Mouse (Mus musculus) adrenal gland, adult 8-10 months (tissue): ENCODE data around the gene Naa60. TPM values are rescaled to one million over a fixed set of nuclear protein-coding genes. Genes with fewer than 3 reads are reported as not detected.

Experiments
- DNase-seq: peaks from one replicate; pipeline ENCODE4 v3.0.0; 2022
- total RNA-seq, 4 experiments: library from RNA; stranded (reverse); gene quantifications; 2 replicates each; pipeline ENCODE4 v1.2.4; 2022

Gene Naa60
- 100 to 1,000 TPM in 3 of 4 experiments, 10 to 100 TPM in 1; 96.5 to 162 (median 105) TPM for total RNA-seq

DNA sequence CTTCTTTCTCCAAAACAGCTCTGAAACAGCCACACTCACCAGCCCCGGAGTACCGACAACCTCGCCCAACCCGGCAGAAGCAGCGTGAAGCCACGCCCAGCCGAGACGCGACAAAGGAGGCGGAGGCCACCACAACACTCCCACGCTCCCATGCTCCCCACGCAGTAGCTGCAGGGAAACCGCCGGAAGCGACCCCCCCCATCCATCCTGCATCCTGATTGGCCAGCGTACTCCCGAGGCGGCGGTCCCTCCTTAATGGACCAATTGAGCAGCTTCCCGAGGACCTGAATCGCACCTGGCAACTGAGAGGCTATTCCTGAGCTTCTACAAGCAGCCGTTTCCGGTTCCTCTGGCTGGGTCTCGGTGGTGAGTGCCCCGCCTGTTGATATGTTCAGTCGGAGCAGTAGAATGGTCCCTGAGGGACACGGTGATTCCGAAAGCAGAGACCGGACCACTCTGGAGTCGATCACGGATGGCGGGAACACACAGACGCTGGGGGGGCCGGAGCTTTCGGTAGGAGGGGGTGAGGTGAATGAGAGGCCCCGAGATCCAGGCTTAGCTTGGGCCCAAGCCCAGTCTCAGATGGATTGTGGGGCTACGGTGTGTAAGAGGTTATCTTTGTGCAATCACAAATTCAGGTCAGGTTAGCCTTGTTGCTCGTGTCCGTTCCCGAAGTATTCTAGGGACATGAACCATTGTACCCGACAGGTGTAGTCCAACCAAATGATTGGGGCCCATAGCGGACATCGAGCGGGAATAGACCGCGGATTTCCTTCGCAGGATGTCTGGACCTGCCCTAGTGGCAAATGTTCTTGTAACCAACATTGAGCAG is at the start of gene Naa60:
Gene Naa60, plus strand, starts transcription at position 160 of the 832 bp plus-strand sequence.
- DNase-seq = peak; percentile 92

DNA sequence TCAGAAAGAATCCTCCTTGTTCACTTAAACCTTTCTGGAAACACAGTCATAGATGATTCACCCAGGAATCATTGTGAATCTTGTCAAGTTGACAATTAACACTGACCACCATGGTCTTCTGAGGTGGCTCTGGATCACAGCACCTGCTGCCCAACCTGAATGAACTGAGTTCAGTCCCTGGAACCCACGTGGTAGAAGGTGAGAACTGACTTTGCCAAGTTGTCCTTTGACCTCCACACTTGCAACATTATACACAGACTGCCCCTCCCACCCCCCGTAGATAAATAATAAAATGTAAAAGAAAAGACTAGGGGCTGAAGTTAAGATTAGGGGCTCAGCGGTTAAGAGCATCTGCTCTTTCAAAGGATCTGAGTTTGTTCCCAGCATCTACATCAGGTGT is 44.2 kb upstream of the Naa60 start:
- DNase-seq = no peak

DNA sequence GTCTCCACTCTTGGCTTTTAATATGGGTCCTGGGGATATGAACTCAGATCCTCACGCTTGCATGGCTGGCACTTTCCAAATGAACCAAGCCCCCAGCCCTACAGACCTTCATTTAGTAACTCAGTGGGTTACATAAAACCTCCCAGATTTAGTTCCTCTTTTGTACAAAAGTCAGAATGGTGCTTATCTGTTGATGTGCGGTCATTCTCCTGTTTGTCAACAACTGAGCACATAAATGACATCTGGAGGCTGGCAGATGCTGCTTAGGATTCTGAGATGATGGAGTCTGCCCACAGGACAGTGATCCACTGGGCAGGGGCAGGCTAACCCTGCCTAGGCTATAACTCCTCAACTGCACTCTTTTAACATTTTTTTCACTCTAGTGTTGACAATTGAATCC is 42.4 kb upstream of the Naa60 start:
- DNase-seq = no peak

DNA sequence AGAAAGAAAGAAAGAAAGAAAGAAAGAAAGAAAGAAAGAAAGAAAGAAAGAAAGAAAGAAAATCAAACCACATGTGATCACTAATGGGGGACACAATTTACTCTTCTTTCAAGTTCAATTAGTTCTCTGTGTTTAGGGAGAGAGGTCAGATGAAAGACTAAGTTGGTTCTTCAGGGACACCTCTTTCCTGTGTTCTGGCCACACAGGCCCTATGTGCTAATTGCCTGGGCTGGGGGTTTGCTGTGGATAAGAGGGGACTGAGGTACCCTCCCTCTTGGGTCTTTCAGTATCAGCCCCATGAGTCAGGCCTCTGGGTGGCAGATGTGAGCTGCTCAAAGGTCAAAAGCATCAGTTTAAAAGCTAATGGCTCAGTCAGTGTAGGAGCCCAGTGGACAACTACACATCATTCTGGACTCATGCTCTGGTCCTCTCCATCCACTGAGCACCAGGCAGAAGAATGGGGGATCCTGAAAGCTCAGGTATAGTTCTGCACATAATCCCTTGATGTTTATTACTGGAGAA is 41.5 kb upstream of the Naa60 start, which contains the start of gene Olfr15:
Gene Olfr15, plus strand, starts transcription at position 291 of the 522 bp plus-strand sequence.
- DNase-seq = no peak

DNA sequence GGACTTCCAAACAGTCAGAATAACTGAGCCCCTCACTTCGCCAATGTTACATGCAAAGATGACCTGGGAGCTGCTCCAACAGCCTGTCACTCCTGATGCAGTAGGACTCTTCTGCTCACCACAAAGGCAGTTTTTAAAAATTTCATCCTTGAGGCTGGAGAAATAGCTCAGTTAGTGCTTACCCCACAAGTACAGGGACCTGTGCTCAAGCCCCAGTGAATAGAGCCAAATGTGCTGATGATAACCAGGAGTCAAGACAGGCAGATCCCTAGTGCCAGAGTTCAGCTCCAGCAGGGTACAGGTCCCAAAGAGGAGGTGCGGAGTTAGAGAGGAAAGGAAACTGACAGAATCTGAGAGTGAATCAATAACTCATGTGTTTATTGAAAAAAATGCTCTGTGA is 36.7 kb upstream of the Naa60 start:
- no peak for DNase-seq

DNA sequence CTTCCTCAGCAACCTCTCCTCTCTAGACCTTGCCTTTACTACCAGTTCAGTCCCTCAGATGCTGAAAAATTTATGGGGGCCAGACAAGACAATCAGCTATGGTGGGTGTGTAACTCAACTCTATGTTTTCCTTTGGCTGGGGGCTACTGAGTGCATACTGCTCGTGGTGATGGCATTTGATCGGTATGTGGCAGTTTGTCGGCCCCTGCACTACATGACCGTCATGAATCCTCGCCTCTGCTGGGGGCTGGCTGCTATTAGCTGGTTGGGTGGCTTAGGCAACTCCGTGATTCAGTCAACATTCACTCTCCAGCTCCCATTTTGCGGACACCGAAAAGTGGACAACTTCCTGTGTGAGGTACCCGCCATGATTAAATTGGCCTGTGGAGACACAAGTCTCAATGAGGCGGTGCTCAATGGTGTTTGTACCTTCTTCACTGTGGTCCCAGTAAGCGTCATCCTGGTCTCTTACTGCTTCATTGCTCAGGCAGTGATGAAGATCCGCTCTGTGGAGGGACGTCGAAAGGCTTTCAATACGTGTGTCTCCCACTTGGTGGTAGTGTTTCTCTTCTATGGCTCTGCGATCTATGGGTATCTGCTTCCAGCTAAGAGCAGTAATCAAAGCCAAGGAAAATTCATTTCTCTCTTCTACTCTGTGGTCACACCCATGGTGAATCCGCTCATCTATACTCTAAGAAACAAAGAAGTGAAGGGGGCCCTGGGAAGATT is 32.9 kb upstream of the Naa60 start:
- no peak for DNase-seq

DNA sequence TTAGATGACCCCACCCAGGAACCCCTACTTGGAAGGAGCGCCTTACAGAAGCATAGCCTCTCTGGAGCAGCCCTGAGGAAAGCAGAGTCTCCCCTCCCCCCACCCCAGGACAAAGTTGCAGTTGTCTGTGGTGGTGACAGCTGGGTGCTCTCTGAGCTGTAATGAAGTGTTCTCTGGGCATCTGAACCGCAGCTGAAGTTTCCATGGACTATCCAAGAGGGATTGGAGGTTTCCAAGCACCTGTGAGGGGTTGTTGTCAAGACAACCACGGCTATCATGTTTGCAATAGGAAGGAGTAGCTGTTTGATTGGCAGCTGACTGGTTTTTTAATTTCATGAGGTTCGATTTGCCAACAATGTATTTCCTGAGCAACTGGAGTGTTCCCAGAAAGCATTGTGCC is 29.2 kb upstream of the Naa60 start:
- DNase-seq = no peak

DNA sequence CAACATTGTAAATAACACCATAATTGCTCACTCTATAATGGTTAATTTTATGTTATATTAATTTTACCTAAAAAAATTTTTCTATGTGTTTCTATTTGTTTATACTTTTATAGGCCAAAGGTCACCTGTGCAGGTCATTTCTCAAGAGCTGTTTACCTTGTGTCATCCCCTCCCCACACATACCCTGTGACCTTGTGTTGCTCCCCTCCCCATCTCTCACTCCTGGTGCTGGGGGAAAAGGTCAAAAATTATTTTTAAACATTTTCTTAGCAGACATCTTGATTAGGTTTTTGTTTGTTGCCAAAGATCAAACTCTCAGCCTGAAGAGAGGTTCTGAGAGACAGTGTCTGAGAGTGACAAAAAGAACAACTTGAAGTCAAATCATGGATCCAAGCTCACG is 28.4 kb upstream of the Naa60 start:
- no peak for DNase-seq

DNA sequence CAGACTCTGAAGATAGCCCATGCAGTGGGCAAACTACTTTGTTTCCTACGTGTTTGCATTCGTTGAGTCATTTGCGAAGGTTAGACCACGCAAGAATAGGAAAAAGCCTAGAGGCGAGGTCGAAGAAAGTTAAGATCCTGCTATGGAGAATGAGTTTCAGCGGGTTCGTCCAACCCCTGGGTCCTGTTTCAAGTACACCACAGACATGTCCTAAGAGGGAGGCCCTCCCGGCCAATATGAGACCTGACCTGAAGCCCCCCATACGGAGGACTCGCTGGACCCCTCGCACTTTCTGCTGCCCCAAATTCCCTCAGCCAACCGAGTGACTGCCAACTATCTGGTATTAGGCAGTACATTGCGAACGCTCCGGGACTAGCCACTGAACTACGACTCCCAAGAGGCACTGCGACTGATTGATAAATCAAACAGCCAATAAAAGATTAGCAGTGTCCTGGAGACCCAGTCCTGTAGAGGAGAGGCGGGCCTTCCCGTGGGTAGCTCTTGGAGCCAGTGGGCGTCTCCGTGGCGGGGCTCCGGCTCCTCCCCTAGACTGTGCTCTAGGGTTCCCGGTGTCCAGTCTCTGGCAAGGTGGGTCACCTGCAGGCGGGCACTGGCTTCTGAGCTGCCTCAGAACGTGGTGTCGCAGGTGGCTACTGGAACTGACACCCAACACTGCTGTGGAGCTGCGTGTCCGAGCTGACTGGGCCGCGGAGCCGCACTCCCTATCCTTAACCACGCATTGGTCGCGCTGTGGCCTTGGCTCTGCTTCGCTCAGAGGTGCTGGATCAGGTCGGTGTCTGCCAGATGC is 25.3 kb upstream of the Naa60 start, which contains the start of gene Zfp174:
Gene Zfp174, plus strand, starts transcription at position 558 of the 808 bp plus-strand sequence.
- peak; percentile 95 for DNase-seq

DNA sequence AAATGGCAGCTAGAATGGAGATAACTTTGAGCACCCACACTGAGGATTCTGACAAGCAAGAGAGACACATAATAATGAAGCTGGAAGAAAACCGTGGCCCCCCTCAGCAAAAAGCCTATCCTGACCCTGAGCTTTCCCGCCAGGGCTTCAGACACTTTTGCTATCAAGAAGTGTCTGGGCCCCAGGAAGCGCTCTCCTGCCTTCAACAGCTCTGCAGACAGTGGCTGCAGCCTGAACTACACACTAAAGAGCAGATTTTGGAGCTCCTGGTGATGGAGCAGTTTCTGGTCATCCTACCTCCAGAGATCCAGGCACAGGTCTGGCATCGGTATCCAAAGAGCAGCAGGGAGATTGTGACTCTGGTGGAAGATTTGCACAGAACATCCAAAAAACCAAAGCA is 24.3 kb upstream of the Naa60 start:
- DNase-seq = no peak

DNA sequence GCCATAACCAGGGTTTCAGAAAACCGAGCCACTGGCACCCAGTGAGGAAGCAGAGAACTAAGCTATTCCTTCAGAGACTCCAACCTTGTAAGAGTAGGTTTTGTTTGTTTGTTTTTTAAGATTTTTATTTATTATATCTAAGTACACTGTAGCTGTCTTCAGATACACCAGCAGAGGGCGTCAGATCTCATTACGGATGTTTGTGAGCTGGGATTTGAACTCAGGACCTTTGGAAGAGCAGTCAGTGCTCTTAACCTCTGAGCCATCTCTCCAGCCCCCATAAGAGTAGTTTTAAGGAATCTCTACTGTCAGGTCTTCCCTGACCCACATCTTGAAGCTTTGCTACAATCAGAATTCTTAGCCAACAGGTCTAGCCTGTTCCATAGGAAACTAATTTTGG is 23.8 kb upstream of the Naa60 start:
- no peak for DNase-seq

DNA sequence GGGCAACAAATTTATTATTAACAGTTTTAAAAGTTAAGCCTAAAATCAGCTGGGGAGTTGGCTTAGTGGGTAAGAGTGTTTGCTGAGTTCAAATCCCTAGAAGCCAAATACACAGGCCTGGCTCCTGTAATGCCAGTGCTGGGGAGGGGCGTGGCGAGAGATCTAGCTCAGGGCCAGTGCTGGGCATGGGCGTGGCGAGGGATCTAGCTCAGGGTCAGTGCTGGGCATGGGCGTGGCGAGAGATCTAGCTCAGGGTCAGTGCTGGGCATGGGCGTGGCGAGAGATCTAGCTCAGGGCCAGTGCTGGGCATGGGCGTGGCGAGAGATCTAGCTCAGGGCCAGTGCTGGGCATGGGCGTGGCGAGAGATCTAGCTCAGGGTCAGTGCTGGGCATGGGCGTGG is 20.9 kb upstream of the Naa60 start:
- peak; percentile 82 for DNase-seq

DNA sequence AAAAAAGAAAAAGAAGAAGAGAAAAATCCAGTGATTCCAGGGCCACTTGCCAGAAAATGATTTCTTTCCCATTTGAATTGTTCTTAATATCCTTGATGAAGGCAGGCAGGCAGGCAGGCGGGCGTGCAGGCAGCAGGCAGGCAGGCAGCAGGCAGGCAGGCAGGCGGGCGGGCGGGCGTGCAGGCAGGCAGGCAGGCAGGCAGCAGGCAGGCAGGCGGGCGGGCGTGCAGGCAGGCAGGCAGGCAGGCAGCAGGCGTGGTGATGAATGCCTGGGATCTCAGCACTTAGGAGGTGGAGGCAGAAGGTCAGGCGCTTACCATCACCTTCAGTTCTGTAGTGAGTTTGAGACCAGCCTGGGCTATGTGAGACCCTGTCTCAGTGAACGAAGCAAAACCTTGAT is 19.6 kb upstream of the Naa60 start:
- DNase-seq = no peak

DNA sequence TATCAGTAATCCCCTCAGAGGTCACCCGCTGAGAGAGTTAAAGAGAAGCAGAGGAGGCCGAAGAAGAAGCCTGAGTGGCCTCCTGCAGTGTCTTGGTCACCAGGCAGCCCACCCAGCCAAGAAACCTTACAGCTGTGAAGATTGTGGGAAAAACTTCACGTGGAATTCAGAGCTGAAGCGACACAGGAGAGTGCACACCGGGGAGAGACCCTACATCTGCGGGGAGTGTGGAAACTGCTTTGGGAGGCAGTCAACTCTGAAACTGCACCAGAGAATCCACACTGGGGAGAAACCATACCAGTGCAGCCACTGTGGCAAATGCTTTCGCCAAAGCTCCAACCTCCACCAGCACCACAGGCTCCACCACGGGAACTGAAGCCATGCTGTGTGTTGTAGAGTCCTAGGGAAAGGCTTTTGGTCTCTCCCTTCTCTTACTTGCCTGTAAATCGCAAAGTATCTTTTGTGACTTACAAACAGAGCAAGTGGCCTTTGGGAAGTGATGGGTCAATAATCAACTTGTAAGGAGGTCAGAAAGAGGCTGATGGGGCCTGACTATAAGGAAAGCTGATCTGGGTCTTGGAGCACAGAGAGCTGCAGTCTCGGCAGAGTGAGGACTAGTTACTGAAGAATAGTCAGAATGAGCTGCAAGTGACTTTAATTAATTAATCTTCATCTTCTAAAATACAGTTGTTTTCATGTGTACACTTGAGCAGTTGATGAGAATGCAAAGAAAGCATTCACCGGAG is 17.6 kb upstream of the Naa60 start:
- DNase-seq = no peak

DNA sequence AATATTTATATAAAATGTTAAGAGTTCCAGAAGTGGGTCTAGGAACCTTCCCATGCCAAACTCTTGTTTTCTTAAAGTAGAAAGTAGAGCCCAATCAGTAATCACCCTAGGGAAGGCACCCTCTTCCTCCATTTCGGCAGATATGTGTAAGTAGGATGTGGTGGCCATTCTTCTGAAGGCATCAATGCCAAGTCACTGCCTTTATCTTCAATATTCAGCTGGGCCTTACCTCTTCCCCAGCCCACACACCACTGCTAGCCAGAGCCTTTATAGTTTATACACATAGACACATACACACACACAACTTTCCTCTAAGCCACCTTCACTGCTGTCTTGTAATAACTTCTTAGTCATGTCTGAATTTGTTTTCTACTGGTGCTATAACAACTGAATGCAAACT is 16.4 kb upstream of the Naa60 start:
- no peak for DNase-seq

DNA sequence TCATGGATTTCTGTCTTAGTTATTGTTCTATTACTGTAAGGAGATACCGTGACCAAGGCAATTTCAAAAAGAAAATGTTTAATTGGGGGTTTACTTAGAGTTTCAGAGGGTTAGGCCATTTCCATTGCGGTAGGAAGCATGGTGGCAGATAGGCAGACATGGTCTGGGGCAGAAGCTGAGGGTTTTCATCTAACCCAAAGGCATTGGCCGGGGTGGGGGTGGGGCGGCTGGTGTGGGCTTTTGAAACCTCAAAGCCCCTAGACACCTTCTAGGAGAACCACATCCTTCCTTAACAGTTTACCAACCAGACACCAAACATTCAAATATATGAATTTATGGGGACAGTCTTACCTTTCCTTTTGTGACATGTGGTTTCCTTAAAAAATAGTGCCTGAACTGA is 12.9 kb upstream of the Naa60 start:
- DNase-seq = no peak

DNA sequence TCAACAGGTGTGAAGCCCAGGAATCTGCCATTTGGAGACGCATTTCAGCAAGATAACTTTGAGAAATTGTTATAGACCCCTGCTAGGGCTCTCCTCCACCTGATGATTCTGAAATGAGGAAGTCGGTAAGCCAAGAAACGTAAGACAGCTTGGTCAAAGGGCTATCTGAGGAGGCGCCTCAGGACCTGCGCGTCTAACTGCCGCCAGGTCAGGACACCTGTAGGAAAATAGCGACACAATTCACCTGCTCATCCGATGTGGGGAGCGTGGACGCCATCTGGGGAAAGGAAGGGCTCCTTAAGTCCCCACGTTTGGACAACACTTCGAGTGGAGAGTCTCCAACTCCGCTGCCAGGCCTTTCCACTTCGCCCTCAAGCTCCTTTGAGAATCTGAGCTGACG is 360 bp upstream of the Naa60 start:
- no peak for DNase-seq

DNA sequence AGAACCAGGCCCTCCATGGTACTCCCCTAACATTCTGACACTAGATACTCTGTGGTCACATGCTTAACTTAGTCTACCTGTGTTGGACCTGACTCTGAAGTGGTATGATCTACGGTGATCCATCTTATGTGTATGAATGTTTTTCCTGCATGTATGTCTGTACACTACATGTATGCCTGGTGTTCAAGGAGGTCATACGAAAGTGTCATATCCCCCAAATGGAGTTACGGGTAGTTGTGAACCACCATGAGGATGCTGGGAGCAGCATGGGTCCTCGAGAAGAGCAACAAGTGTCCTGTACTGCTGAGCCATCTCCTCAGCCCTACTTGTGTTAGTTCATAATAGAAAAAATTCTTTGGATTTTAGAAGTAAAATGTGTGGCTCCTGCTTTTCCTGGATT is 4.2 kb downstream of the Naa60 start:
- no peak for DNase-seq

DNA sequence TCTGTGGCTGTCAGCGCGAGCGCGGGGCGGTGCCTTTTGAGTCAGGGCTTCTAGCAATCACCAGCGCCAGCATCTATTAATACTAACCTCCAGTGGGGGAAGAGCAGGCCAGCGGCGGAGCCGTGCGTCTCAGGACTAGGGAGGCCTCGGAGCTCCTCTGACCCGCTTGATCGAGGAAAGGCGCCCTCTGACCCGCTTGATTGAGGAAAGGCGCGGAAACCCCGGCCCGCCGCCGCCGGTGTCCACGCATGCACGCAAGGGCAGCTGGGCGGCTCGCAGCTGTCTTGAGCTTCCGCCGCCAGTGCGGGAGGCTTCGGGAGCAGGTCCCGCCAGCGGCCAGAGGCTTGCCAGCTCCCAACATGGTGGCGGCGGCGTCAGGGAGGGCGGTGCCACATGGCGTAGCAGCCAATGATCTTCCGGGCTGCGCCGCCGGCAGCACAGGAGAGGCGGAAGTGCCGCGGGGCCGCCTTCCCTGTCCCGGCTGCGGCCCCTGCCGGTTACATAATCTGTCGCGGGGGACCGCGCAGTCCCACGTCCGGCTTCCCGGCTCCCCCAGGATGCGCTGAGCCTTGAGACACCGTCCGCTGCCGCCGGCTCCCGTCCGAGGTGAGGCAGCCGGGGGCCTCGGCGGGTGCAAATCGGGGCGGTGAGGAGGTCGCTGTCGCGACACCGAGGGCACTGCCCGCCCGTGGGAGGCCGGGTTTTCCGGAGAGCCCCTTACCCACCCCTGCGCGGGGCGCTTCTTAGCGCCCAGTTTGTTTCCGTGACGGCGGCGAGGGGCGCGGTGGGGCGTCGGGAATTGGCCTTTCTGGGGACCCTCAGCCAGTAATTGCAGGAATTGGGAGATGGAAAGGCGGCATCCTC is 12.3 kb downstream of the Naa60 start, which contains the start of the genes Zfp597 and Gm20695:
Gene Zfp597, minus strand, starts transcription at position 361 of the 864 bp plus-strand sequence.
Gene Gm20695, plus strand, starts transcription at position 448 of the 864 bp plus-strand sequence.
- peak; percentile 91 for DNase-seq

DNA sequence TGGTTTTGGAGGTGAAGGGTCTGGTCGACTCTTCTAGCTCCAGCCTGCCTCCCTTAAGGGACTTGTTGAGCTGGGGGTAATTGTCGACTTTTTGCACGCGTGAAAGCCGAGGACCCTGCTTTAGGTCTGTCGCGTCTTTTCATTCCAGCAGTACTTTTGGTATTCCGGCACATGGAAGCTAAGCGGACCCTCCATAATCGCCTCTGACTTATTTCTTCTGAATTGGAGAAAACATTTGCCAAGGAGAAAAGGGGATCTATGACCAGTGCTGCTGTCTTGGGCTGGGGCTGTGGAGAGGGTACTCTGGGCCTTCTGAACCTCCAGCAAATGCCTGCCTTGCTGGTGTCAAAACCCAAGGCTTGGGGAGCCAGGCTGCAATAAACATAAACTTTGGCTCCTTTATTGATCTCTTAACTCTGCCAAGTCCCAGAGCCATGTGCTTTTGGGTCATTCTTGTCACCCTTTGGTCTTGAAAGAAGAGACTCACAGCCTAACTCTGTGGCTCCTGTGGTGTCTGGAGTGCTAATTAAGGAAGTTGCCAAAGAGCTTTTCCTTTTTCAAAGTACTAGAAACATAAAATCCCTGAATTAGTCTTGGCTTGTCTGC is 13.0 kb downstream of the Naa60 start:
- DNase-seq = no peak
